Mouse (Mus musculus) lung, embryonic 14.5 days (tissue): ENCODE results near the gene Hdac1. TPM values are rescaled to one million over a fixed set of nuclear protein-coding genes. Genes with fewer than 3 reads are reported as not detected.

ENCODE experiments used
- ATAC-seq: fragments of 200-750 bp; cut with Nextera tagmentation; 2 replicates; pipeline ENCODE4 v1.8.0; 2017; ENCODE audit warnings: mild to moderate bottlenecking, moderate TSS enrichment, moderate library complexity; ENCODE audit not compliant: insufficient read depth
- DNase-seq: peaks from one replicate; pipeline ENCODE4 v3.0.0-alpha.2; 2015
- H3K27ac ChIP-seq: fragments of 300-500 bp; sonication (generic); 2 replicates; pipeline ENCODE4 v1.5.1; 2014; ENCODE audit warnings: low read depth, mild to moderate bottlenecking, moderate library complexity
- H3K27me3 ChIP-seq: fragments of 300-500 bp; sonication (generic); 2 replicates; pipeline ENCODE4 v1.6.1; 2014; ENCODE audit warnings: low read length, control low read depth; ENCODE audit not compliant: insufficient read depth
- H3K36me3 ChIP-seq: fragments of 300-500 bp; sonication (generic); 2 replicates; pipeline ENCODE4 v1.6.1; 2014; ENCODE audit warnings: control low read depth; ENCODE audit not compliant: insufficient read depth
- H3K4me1 ChIP-seq: fragments of 300-500 bp; sonication (generic); 2 replicates; pipeline ENCODE4 v1.6.1; 2014; ENCODE audit warnings: antibody characterized with exemption, control low read depth; ENCODE audit not compliant: insufficient read depth
- H3K4me2 ChIP-seq: fragments of 300-500 bp; sonication (generic); 2 replicates; pipeline ENCODE4 v1.6.1; 2014; ENCODE audit warnings: mild to moderate bottlenecking
- H3K4me3 ChIP-seq: fragments of 300-500 bp; sonication (generic); 2 replicates; pipeline ENCODE4 v1.5.1; 2014; ENCODE audit warnings: low read depth, low read length
- H3K9ac ChIP-seq: fragments of 300-500 bp; sonication (generic); 2 replicates; pipeline ENCODE4 v1.6.1; 2014
- H3K9me3 ChIP-seq: fragments of 300-500 bp; sonication (generic); 2 replicates; pipeline ENCODE4 v1.6.1; 2016; ENCODE audit warnings: low read depth, low read length, control low read depth
- CTCF ChIP-seq: IDR thresholded peaks from 2 replicates; pipeline ENCODE4 v1.5.1; 2016; ENCODE audit warnings: antibody characterized with exemption, low read depth
- WGBS: fragments of 180-500 bp; shearing (Covaris S2); extraction: QIAGEN DNeasy Blood & Tissue Kit; methylation state at CpG from one replicate; pipeline ENCODE4 v1.1.7; 2014; 5-methylcytosine and 5-hydroxymethylcytosine counted together
- polyA plus RNA-seq: library from polyadenylated mRNA; unstranded; fragments of >200 nt; fragmentation: Nextera tagmentation; extraction: Ambion mirVana; gene quantifications from 2 replicates; pipeline ENCODE4 v1.2.1, GENCODE M21; 2014

The Hdac1 gene
- polyA plus RNA-seq, 1 experiment from 2014 or later: 243 TPM

- no peak for TF ChIP-seq CTCF
- H3K4me3 ChIP-seq: no peak overlapping the region
- no peaks in the 10 kb centered on the region for H3K27me3 ChIP-seq
- no peak for DNase-seq
- H3K9me3 ChIP-seq: no peaks in the 10 kb centered on the region
- no peak overlapping the region for H3K27ac ChIP-seq
- H3K4me2 ChIP-seq: no peak overlapping the region
- no peak overlapping the region for H3K9ac ChIP-seq
- no peaks in the 10 kb centered on the region for H3K36me3 ChIP-seq
- no peaks in the 10 kb centered on the region for H3K4me1 ChIP-seq
- whole genome bisulfite sequencing: 57% methylated on average over 7 of the region's 7 CpGs
- ATAC-seq: no peak
These were observed 37.8 kb upstream of the Hdac1 start for GRCm38 (mm10) chr4:129580347-129580746.

DNA sequence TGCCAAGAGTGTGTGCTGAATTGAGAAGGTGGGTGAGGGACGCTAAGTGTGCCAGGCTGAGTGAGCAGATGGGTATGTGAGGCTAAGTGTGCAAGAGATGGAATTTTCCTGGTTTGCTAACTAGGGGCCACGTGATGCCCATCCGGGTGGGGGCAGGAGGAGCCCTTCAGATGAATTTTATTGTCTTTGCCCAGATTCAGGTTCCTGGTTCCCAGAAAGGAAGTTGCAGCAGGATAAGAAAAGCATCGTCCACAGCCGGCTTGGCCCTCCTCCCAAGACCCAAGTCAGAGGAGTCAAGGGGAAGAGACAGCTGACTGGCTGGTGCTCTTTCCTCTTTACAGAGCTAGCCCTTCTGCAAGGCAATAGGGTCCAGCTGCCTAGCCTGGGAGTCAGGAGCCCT, 36.0 kb upstream of the Hdac1 start, which contains the start of gene Fam167b:
Fam167b (minus strand) TSS at position 84 of the 400 bp plus-strand sequence.
- Histone ChIP-seq H3K9me3 (no peaks in the 10 kb centered on the region), H3K4me1 (no peaks in the 10 kb centered on the region), H3K36me3 (no peaks in the 10 kb centered on the region), H3K9ac (no peak within 1 kb of the TSS), H3K4me3 (no peak within 1 kb of the TSS), H3K27me3 (no peaks in the 10 kb centered on the region), H3K27ac (peak within 1 kb of the TSS; percentile 18; the same call in 1 of the 2 replicates), H3K4me2 (0 out of 2 replicates have a peak within 1 kb of the TSS, but pooled peaks have one; percentile 0)
- ATAC-seq (no peak), DNase-seq (no peak)
- 85% methylated on average over 5 of the region's 5 CpGs for WGBS
- no peak for TF ChIP-seq CTCF

- Histone ChIP-seq H3K4me1 (no peaks in the 10 kb centered on the region), H3K4me2 (no peak overlapping the region), H3K27ac (no peak overlapping the region), H3K36me3 (no peaks in the 10 kb centered on the region), H3K4me3 (no peak overlapping the region), H3K9ac (no peak overlapping the region), H3K9me3 (no peaks in the 10 kb centered on the region), H3K27me3 (no peaks in the 10 kb centered on the region)
- no peak for TF ChIP-seq CTCF
- ATAC-seq (no peak), DNase-seq (no peak)
- WGBS: 74% methylated on average over 7 of the region's 7 CpGs
These were observed 35.2 kb upstream of the Hdac1 start for GRCm38 (mm10) chr4:129577688-129578087.

GRCm38 (mm10) chr4:129576863-129577491, 34.5 kb upstream of the Hdac1 start:
- H3K4me2 ChIP-seq: 0 out of 2 replicates have a peak overlapping the region, but pooled peaks have one; percentile 0
- no peak overlapping the region for H3K27ac ChIP-seq
- no peak for ATAC-seq
- TF ChIP-seq CTCF: peak; percentile 66
- 36% methylated on average over 21 of the region's 21 CpGs for WGBS
- H3K9me3 ChIP-seq: no peaks in the 10 kb centered on the region
- no peaks in the 10 kb centered on the region for H3K4me1 ChIP-seq
- no peak overlapping the region for H3K9ac ChIP-seq
- H3K36me3 ChIP-seq: no peaks in the 10 kb centered on the region
- DNase-seq: peak; percentile 87
- no peaks in the 10 kb centered on the region for H3K27me3 ChIP-seq
- no peak overlapping the region for H3K4me3 ChIP-seq

- no peaks in the 10 kb centered on the region for H3K27me3 ChIP-seq
- no peak for TF ChIP-seq CTCF
- DNase-seq (peak; percentile 38), ATAC-seq (no peak)
- WGBS: 36% methylated on average over 7 of the region's 8 CpGs
- no peak overlapping the region for H3K4me3 ChIP-seq
- no peaks in the 10 kb centered on the region for H3K9me3 ChIP-seq
- no peak overlapping the region for H3K4me2 ChIP-seq
- peak overlapping the region; percentile 42; the same call in 1 of the 2 replicates for H3K27ac ChIP-seq
- H3K4me1 ChIP-seq: no peaks in the 10 kb centered on the region
- H3K36me3 ChIP-seq: no peaks in the 10 kb centered on the region
- no peak overlapping the region for H3K9ac ChIP-seq
These were observed 32.8 kb upstream of the Hdac1 start for GRCm38 (mm10) chr4:129575171-129575844.

GRCm38 (mm10) chr4:129573430-129573829, 30.9 kb upstream of the Hdac1 start, which contains the start of gene Lck:
Gene Lck, minus strand, starts transcription at chr4:129573641.
- peak within 1 kb of the TSS; percentile 26; the same call in 1 of the 2 replicates for H3K27ac ChIP-seq
- WGBS: 80% methylated on average over 8 of the region's 8 CpGs
- DNase-seq: no peak

DNA sequence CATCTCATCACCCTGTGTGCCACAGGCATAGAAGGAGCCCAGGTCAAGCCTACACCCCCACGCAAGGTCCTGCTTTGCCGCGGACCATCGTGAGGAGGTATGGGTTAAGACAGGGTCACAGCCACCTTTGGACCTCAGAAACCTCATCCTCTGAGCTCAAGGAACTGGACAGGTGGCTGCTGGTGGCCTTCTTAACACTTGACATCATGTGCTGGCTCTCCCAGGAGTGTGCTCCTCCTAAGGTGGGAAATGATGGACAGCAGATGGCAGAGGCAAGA, 30.5 kb upstream of the Hdac1 start:
- Histone ChIP-seq H3K4me1 (no peaks in the 10 kb centered on the region), H3K4me2 (no peak overlapping the region), H3K9me3 (no peaks in the 10 kb centered on the region), H3K9ac (no peak overlapping the region), H3K36me3 (no peaks in the 10 kb centered on the region), H3K4me3 (no peak overlapping the region), H3K27me3 (no peaks in the 10 kb centered on the region), H3K27ac (no peak overlapping the region)
- no peak for TF ChIP-seq CTCF
- DNase-seq (no peak), ATAC-seq (no peak)
- WGBS: 91% methylated on average over 4 of the region's 4 CpGs

More at GRCm38 (mm10) chr4:129573430-129573829, 30.9 kb upstream of the Hdac1 start, which contains the start of gene Lck:
- no peaks in the 10 kb centered on the region for H3K4me1 ChIP-seq
- no peaks in the 10 kb centered on the region for H3K27me3 ChIP-seq
- ATAC-seq: no peak
- no peaks in the 10 kb centered on the region for H3K36me3 ChIP-seq
- H3K9ac ChIP-seq: no peak within 1 kb of the TSS
- no peak within 1 kb of the TSS for H3K4me2 ChIP-seq
- H3K4me3 ChIP-seq: no peak within 1 kb of the TSS
- H3K9me3 ChIP-seq: no peaks in the 10 kb centered on the region
- TF ChIP-seq CTCF: no peak
